9 mouse cellular contexts compared by ENCODE assay signal in the genomic region with DNA sequence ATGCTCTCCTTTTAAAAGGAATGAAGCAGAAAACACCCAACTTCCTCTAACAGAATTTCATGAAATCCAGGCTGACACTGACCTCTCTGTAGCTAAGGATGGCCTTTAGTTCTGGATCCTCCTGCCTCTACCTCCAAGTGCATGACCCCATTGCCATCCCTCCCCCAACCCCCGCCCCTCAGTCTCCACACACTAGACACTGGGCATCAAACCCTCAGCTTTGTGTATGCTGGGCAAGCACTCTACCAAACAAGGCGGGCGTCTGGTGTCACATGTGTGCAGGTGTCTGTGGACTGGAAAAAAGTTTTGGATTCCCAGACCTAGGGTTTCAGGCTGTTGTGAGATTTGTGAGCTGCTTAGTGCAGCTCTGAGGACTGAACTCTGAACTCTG. TPM values are rescaled to one million over a fixed set of nuclear protein-coding genes. Genes with fewer than 3 reads are reported as not detected.
DNase-seq lines count a peak whose midpoint lies in the region; ATAC-seq lines count a peak whose summit lies in the region.
"Had no signal": no experiment of that assay in that cellular context is flagged by ENCODE, and none has a peak within 500 bp of the region (broad histone marks: within the 10 kb centered on the region; RNA-seq: fewer than 3 reads in every experiment).

No protein-coding gene starts in this region.

- ATAC-seq in frontal cortex, adult (ENCODE audit: low TSS enrichment) = 0 out of 2 replicates have a peak, but pooled peaks have one; percentile 20
- ATAC-seq in forebrain, embryonic 11.5 days (replicated peaks; ENCODE audit: low FRiP score) = peak; percentile 60
- peak; percentile 52; the same call in 1 of the 2 replicates for ATAC-seq in limb, embryonic 11.5 days (ENCODE audit: insufficient number of reproducible peaks, low FRiP score, low TSS enrichment, low read depth)
- peak; percentile 63 for ATAC-seq in neural tube, embryonic 13.5 days (ENCODE audit: low read depth)

- peak overlapping the region; percentile 94 for H3K27ac ChIP-seq in forebrain, embryonic 11.5 days (ENCODE audit: low read depth, low read length)
- H3K27ac ChIP-seq in limb, embryonic 11.5 days (replicated peaks; ENCODE audit: low read depth, low read length) = peak overlapping the region; percentile 65; the same call in 1 of the 2 replicates
- H3K27ac ChIP-seq in neural tube, embryonic 13.5 days (replicated peaks) = peak overlapping the region; percentile 86
- H3K27ac ChIP-seq: heart, embryonic 15.5 days had no signal

- H3K4me3 ChIP-seq in forebrain, embryonic 11.5 days (ENCODE audit: low read depth, low read length) = no peak overlapping the region
- no peak overlapping the region for H3K4me3 ChIP-seq in limb, embryonic 11.5 days (ENCODE audit: low read depth, low read length)
- no peak overlapping the region for H3K4me3 ChIP-seq in neural tube, embryonic 13.5 days
- H3K4me3 ChIP-seq: heart, embryonic 15.5 days had no signal

- H3K36me3 ChIP-seq in forebrain, embryonic 11.5 days (ENCODE audit: control insufficient read depth, insufficient read depth, low read length) = no peaks in the 10 kb centered on the region
- H3K36me3 ChIP-seq in limb, embryonic 11.5 days (ENCODE audit: control insufficient read depth, insufficient read depth, low read length) = no peaks in the 10 kb centered on the region
- H3K36me3 ChIP-seq in neural tube, embryonic 13.5 days = no peaks in the 10 kb centered on the region
- H3K36me3 ChIP-seq: heart, embryonic 15.5 days had no signal

- H3K27me3 ChIP-seq in forebrain, embryonic 11.5 days (ENCODE audit: control insufficient read depth, insufficient read depth, low read length) = no peaks in the 10 kb centered on the region
- H3K27me3 ChIP-seq in limb, embryonic 11.5 days (ENCODE audit: control insufficient read depth, insufficient read depth, low read length) = no peaks in the 10 kb centered on the region
- H3K27me3 ChIP-seq in neural tube, embryonic 13.5 days = no peaks in the 10 kb centered on the region
- H3K27me3 ChIP-seq: heart, embryonic 15.5 days had no signal

- H3K4me1 ChIP-seq in forebrain, embryonic 11.5 days (replicated peaks; ENCODE audit: control insufficient read depth, insufficient read depth, low read length) = peaks cover 9% of the 10 kb centered on the region
- H3K4me1 ChIP-seq in limb, embryonic 11.5 days (ENCODE audit: control insufficient read depth, insufficient read depth, low read length) = no peaks in the 10 kb centered on the region
- H3K4me1 ChIP-seq in neural tube, embryonic 13.5 days (replicated peaks) = peaks cover 14% of the 10 kb centered on the region

- H3K9ac ChIP-seq in forebrain, embryonic 11.5 days (ENCODE audit: low read length) = peak overlapping the region; percentile 28; the same call in 1 of the 2 replicates
- H3K9ac ChIP-seq in limb, embryonic 11.5 days (ENCODE audit: low read length) = no peak overlapping the region
- 0 out of 2 replicates have a peak overlapping the region, but pooled peaks have one; percentile 32 for H3K9ac ChIP-seq in neural tube, embryonic 13.5 days
- H3K9ac ChIP-seq: heart, embryonic 15.5 days had no signal

- H3K4me2 ChIP-seq in forebrain, embryonic 11.5 days (ENCODE audit: low read depth, low read length, severe bottlenecking) = no peak overlapping the region
- H3K4me2 ChIP-seq in limb, embryonic 11.5 days (ENCODE audit: low read depth, severe bottlenecking) = no peak overlapping the region
- no peak overlapping the region for H3K4me2 ChIP-seq in neural tube, embryonic 13.5 days
- H3K4me2 ChIP-seq: heart, embryonic 15.5 days had no signal

- 57% methylated on average over 3 of the region's 3 CpGs for WGBS in forebrain, embryonic 11.5 days
- WGBS in limb, embryonic 11.5 days = 79% methylated on average over 3 of the region's 3 CpGs
- WGBS in neural tube, embryonic 13.5 days = 49% methylated on average over 3 of the region's 3 CpGs

- H3K9me3 ChIP-seq in forebrain, embryonic 11.5 days (ENCODE audit: control insufficient read depth, low read length) = no peaks in the 10 kb centered on the region
- H3K9me3 ChIP-seq in limb, embryonic 11.5 days (ENCODE audit: control insufficient read depth, low read length) = no peaks in the 10 kb centered on the region
- no peaks in the 10 kb centered on the region for H3K9me3 ChIP-seq in neural tube, embryonic 13.5 days
- H3K9me3 ChIP-seq: heart, embryonic 15.5 days had no signal

- DNase-seq in frontal cortex, postnatal 10 days (ENCODE audit: low spot score in 2 of 2) = no peak
- no peak for DNase-seq in forebrain, embryonic 11.5 days (ENCODE audit: low spot score)
- DNase-seq in limb, embryonic 11.5 days (ENCODE audit: low spot score) = no peak
- no peak for DNase-seq in left cerebral cortex, adult 11 months (ENCODE audit: low spot score)
- no peak for DNase-seq in layer of hippocampus, postnatal 14 days (ENCODE audit: low spot score in 2 of 2)
- no peak for DNase-seq in layer of hippocampus, postnatal 36 days

RNA-seq across cellular contexts. Expression of a gene that starts 9.0 kb away (rescaled TPM):
- polyA plus RNA-seq in forebrain, embryonic 11.5 days (2014; fragmentation: Nextera tagmentation; extraction: Ambion mirVana) = 0.15 and 0.19 TPM in 2 replicates
- 0.03 TPM in 1 of 2 replicates, not detected in the other for polyA plus RNA-seq in limb, embryonic 11.5 days (2014; fragmentation: Nextera tagmentation; extraction: Ambion mirVana)
- polyA plus RNA-seq in neural tube, embryonic 13.5 days (2015; fragmentation: Nextera tagmentation; extraction: Ambion mirVana) = 1.1 and 1.2 TPM in 2 replicates
- 10 to 100 TPM; 41.8 to 46.6 TPM for total RNA-seq in layer of hippocampus, postnatal 14 days (2021)
- total RNA-seq in layer of hippocampus, postnatal 36 days (2021) = 10 to 100 TPM; 47.1 to 57.8 TPM
